Mouse (Mus musculus): ENCODE measurements around the gene Jade1. TPM values are rescaled to one million over a fixed set of nuclear protein-coding genes. Genes with fewer than 3 reads are reported as not detected.

The Jade1 gene
- total and polyA plus RNA-seq, 2 experiments from 2014 or later, result 13.9 to 16.8 TPM

DNA sequence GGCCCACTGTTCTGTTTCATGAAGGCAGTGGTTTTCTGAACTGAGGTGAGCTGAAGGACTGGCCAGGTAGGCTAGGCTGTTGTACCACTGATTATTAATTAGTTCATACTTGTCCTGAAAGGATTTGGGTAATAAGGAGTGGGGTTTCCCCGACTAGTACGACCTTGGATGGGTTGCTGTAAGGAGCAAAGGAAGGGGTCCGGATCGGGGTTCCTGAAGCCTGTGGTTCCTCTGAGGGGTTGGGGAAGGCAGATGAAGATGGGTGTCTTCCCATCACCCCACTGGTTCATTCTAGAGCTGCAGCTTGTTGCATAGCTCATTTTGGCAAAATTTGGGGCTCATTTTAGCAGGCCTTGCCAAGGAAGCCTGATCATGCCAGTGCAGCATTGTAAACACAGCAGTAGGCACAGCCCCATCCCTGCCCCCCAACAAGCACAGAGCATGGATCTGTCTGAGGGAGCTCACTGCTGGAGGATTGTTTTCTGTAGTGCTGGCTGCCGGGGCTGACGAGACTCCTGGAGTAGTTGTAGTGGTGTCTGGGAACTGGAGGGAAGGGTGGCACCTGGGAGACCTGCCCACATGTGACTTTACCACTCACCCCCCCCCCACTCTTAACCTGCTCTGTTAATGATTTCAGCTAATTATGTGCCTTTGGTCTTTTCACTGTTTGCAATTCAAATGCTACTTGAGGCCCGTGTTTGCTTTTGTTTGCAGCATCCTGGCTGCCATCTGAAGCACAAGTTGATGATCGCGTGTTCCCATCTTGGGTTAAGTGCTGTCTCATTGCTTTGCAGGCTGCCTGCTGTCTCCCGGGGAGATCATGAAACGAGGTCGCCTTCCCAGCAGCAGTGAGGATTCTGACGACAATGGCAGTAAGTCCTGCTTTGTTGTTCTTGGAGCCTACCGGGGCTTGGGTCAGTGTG, 25.1 kb downstream of the Jade1 start:
- Histone ChIP-seq H3K27me3 (ENCODE audit: control insufficient read depth, insufficient read depth, low read length) (no peaks in the 10 kb centered on the region), H3K27ac (ENCODE audit: low read depth) (no peak overlapping the region), H3K36me3 (replicated peaks; ENCODE audit: control insufficient read depth, insufficient read depth, low read length) (no peaks in the 10 kb centered on the region), H3K4me1 (ENCODE audit: control insufficient read depth, insufficient read depth) (peaks cover 22% of the 10 kb centered on the region), H3K4me3 (ENCODE audit: low read depth, low read length) (no peak overlapping the region), H3K9ac (replicated peaks; ENCODE audit: low read depth, low read length) (no peak overlapping the region), H3K4me2 (ENCODE audit: low read depth, low read length) (no peak overlapping the region), H3K9me3 (replicated peaks; ENCODE audit: control insufficient read depth, low read length) (no peaks in the 10 kb centered on the region)
- TF ChIP-seq EP300 (IDR thresholded peaks at IDR 0.05; ENCODE audit: low read depth) (no peak), CTCF (IDR thresholded peaks at IDR 0.05; ENCODE audit: low read depth) (no peak)
- DNase-seq (ENCODE audit: low spot score) (no peak), ATAC-seq (ENCODE audit: insufficient read depth, low read depth) (no peak)
- WGBS, result 65% methylated on average over 14 of the region's 14 CpGs

DNA sequence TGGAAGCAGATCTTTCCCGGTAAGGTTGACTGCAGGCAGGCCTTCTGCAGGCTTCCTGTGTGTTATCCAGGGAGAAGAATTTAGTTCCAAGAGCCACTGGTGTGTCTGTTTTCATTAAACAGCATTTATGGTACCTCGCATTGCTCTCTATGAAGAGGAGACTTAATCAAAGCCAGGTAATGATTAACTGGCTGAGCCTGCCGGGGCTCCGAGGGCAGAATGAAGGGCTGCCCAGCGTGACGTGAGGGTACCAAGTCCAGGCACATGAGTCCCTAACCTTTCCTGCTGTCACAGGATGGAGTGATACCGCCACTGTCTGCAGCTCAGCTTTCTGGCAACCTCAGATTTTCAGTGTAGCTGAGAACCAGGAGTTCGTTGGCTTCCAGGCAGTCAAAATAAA, 25.9 kb downstream of the Jade1 start:
- H3K27me3 ChIP-seq (ENCODE audit: control insufficient read depth, insufficient read depth, low read length), result no peaks in the 10 kb centered on the region
- TF ChIP-seq CTCF (IDR thresholded peaks at IDR 0.05; ENCODE audit: low read depth), result no peak
- no peak for TF ChIP-seq EP300 (IDR thresholded peaks at IDR 0.05; ENCODE audit: low read depth)
- no peak for ATAC-seq (ENCODE audit: insufficient read depth, low read depth)
- no peak overlapping the region for H3K4me3 ChIP-seq (ENCODE audit: low read depth, low read length)
- H3K4me2 ChIP-seq (ENCODE audit: low read depth, low read length), result no peak overlapping the region
- H3K9me3 ChIP-seq (replicated peaks; ENCODE audit: control insufficient read depth, low read length), result no peaks in the 10 kb centered on the region
- H3K9ac ChIP-seq (replicated peaks; ENCODE audit: low read depth, low read length), result no peak overlapping the region
- no peak for DNase-seq (ENCODE audit: low spot score)
- H3K4me1 ChIP-seq (ENCODE audit: control insufficient read depth, insufficient read depth), result peaks cover 16% of the 10 kb centered on the region
- no peaks in the 10 kb centered on the region for H3K36me3 ChIP-seq (replicated peaks; ENCODE audit: control insufficient read depth, insufficient read depth, low read length)
- peak overlapping the region; percentile 23; the same call in 1 of the 2 replicates for H3K27ac ChIP-seq (ENCODE audit: low read depth)
- 63% methylated on average over 8 of the region's 8 CpGs for WGBS

DNA sequence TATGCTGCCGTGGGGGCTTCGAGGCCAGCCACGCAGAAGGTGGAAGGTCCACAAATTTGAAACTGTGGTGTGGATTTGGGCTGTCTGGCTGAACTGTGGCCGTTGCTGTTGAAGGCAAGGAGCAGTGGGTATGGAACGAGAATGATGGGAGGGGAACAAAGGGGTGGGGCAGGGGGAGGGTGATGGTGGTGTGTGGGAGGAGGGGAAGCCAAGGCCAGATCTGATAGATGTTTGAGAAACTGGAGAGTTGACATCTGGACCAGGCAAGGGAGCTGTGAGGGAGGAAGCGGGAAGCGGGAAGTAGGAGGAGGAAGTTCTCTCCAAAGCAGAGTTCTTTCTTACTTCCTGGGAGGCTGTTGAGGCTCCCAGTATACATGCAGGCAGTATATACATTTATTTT, 26.7 kb downstream of the Jade1 start:
- Histone ChIP-seq H3K4me3 (ENCODE audit: low read depth, low read length) (no peak overlapping the region), H3K27me3 (ENCODE audit: control insufficient read depth, insufficient read depth, low read length) (no peaks in the 10 kb centered on the region), H3K4me2 (ENCODE audit: low read depth, low read length) (no peak overlapping the region), H3K4me1 (ENCODE audit: control insufficient read depth, insufficient read depth) (peaks cover 23% of the 10 kb centered on the region), H3K36me3 (replicated peaks; ENCODE audit: control insufficient read depth, insufficient read depth, low read length) (no peaks in the 10 kb centered on the region), H3K9me3 (replicated peaks; ENCODE audit: control insufficient read depth, low read length) (no peaks in the 10 kb centered on the region), H3K9ac (replicated peaks; ENCODE audit: low read depth, low read length) (no peak overlapping the region), H3K27ac (ENCODE audit: low read depth) (0 out of 2 replicates have a peak overlapping the region, but pooled peaks have one; percentile 12)
- DNase-seq (ENCODE audit: low spot score) (no peak), ATAC-seq (ENCODE audit: insufficient read depth, low read depth) (no peak)
- whole genome bisulfite sequencing, result 75% methylated on average over 7 of the region's 7 CpGs
- TF ChIP-seq CTCF (IDR thresholded peaks at IDR 0.05; ENCODE audit: low read depth), result no peak
- no peak for TF ChIP-seq EP300 (IDR thresholded peaks at IDR 0.05; ENCODE audit: low read depth)

DNA sequence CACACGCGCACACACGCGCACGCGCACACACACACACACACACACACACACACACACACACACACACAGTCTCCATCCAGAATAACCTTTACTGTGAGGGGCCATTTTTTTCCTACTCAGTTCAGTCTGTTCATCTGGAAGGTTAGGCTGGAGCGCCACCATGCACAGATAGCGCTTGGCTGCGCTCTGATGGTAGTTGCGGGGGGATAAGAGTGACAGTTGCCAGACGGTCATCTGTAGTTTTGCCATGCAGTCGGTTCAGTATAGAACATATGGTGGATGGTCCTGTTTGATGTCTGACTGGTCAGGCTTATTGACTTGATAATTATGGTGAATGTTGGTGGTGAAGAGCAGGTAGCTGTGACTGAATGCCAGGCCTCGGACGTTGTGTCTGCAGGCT, 27.6 kb downstream of the Jade1 start:
- ATAC-seq (ENCODE audit: insufficient read depth, low read depth) (no peak), DNase-seq (ENCODE audit: low spot score) (no peak)
- no peak for TF ChIP-seq EP300 (IDR thresholded peaks at IDR 0.05; ENCODE audit: low read depth)
- TF ChIP-seq CTCF (IDR thresholded peaks at IDR 0.05; ENCODE audit: low read depth), result no peak
- H3K9me3 ChIP-seq (replicated peaks; ENCODE audit: control insufficient read depth, low read length), result no peaks in the 10 kb centered on the region
- H3K36me3 ChIP-seq (replicated peaks; ENCODE audit: control insufficient read depth, insufficient read depth, low read length), result no peaks in the 10 kb centered on the region
- no peak overlapping the region for H3K9ac ChIP-seq (replicated peaks; ENCODE audit: low read depth, low read length)
- peaks cover 27% of the 10 kb centered on the region for H3K4me1 ChIP-seq (ENCODE audit: control insufficient read depth, insufficient read depth)
- 88% methylated on average over 14 of the region's 14 CpGs for WGBS
- no peak overlapping the region for H3K4me3 ChIP-seq (ENCODE audit: low read depth, low read length)
- H3K4me2 ChIP-seq (ENCODE audit: low read depth, low read length), result no peak overlapping the region
- H3K27me3 ChIP-seq (ENCODE audit: control insufficient read depth, insufficient read depth, low read length), result no peaks in the 10 kb centered on the region
- peak overlapping the region; percentile 62; the same call in 1 of the 2 replicates for H3K27ac ChIP-seq (ENCODE audit: low read depth)

DNA sequence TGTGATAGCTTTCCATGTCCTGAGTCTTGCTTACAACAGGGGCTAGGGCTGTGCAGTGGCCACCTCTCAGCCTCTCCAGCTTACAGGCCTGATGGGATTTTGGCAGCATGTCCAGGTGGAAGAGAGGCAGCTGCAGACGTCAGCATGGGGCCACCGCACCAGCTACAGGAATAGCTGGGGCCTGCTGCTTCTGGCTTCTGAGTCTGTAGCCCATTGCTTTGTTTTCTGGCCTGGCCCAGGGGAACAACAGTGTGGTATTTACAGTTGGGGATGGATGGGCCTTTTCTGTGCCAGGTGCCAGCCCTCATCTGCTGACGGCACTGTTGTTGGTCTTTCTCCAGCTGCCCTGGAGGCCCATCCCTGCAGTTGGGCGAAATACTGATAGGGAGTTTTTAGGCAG, 28.1 kb downstream of the Jade1 start:
- DNase-seq (ENCODE audit: low spot score), result no peak
- Histone ChIP-seq H3K36me3 (replicated peaks; ENCODE audit: control insufficient read depth, insufficient read depth, low read length) (no peaks in the 10 kb centered on the region), H3K27ac (ENCODE audit: low read depth) (peak overlapping the region; percentile 62), H3K4me2 (ENCODE audit: low read depth, low read length) (no peak overlapping the region), H3K9me3 (replicated peaks; ENCODE audit: control insufficient read depth, low read length) (no peaks in the 10 kb centered on the region), H3K4me1 (ENCODE audit: control insufficient read depth, insufficient read depth) (peaks cover 27% of the 10 kb centered on the region), H3K4me3 (ENCODE audit: low read depth, low read length) (no peak overlapping the region), H3K9ac (replicated peaks; ENCODE audit: low read depth, low read length) (no peak overlapping the region), H3K27me3 (ENCODE audit: control insufficient read depth, insufficient read depth, low read length) (no peaks in the 10 kb centered on the region)
- ATAC-seq (ENCODE audit: insufficient read depth, low read depth), result peak; percentile 65
- no peak for TF ChIP-seq EP300 (IDR thresholded peaks at IDR 0.05; ENCODE audit: low read depth)
- TF ChIP-seq CTCF (IDR thresholded peaks at IDR 0.05; ENCODE audit: low read depth), result no peak
- 46% methylated on average over 4 of the region's 4 CpGs for WGBS

Data from heart, postnatal 0 days (tissue).